Mouse (Mus musculus) liver, adult 2 months (tissue): Measurements from ENCODE around the gene Uaca. TPM values are rescaled to one million over a fixed set of nuclear protein-coding genes. Genes with fewer than 3 reads are reported as not detected.

Source experiments
- DNase-seq: peaks from one replicate; pipeline ENCODE4 v3.0.0-alpha.2; 2011; ENCODE audit warnings: low read depth, low spot score; ENCODE audit errors: extremely low read depth
- H3K27ac ChIP-seq: fragments of 200-500 bp; replicated peaks from 2 replicates; pipeline ENCODE4 v1.5.1; 2012; ENCODE audit warnings: low read depth, mild to moderate bottlenecking, control low read depth, inconsistent platforms, low read length; ENCODE audit not compliant: insufficient read depth
- H3K27me3 ChIP-seq: fragments of 200-500 bp; 2 replicates; pipeline ENCODE4 v1.6.1; 2012; ENCODE audit warnings: mild to moderate bottlenecking, moderate library complexity, low read length, inconsistent platforms; ENCODE audit not compliant: control insufficient read depth, insufficient read depth
- H3K36me3 ChIP-seq: fragments of 200-500 bp; 2 replicates; pipeline ENCODE4 v1.6.1; 2012; ENCODE audit warnings: low read length, inconsistent platforms; ENCODE audit not compliant: control insufficient read depth, insufficient read depth
- H3K4me1 ChIP-seq: fragments of 200-500 bp; 2 replicates; pipeline ENCODE4 v1.6.1; 2011; ENCODE audit warnings: low read length; ENCODE audit not compliant: control insufficient read depth, insufficient read depth
- H3K4me3 ChIP-seq: fragments of 200-500 bp; 2 replicates; pipeline ENCODE4 v1.5.1; 2011; ENCODE audit warnings: low read depth, mild to moderate bottlenecking, control low read depth, low read length, moderate library complexity; ENCODE audit not compliant: insufficient read depth
- H3K79me2 ChIP-seq: fragments of 200-500 bp; 2 replicates; pipeline ENCODE4 v1.6.1; 2012; ENCODE audit warnings: inconsistent platforms, mild to moderate bottlenecking, low read length, moderate library complexity; ENCODE audit not compliant: control insufficient read depth, insufficient read depth
- H3K9ac ChIP-seq: fragments of 200-500 bp; 2 replicates; pipeline ENCODE4 v1.6.1; 2012; ENCODE audit warnings: low read depth, mild to moderate bottlenecking, control low read depth, inconsistent platforms, low read length
- CTCF ChIP-seq: fragments of 200-500 bp; IDR thresholded peaks from 2 replicates; pipeline ENCODE4 v1.5.1; 2011; ENCODE audit warnings: low read depth, low read length, control low read depth
- POLR2A ChIP-seq: fragments of 200-500 bp; IDR thresholded peaks from 2 replicates; pipeline ENCODE4 v1.6.1; 2011; ENCODE audit warnings: low read length, control low read depth; ENCODE audit not compliant: insufficient read depth; ENCODE audit errors: extremely low read depth
- WGBS: fragments of 180-500 bp; shearing (Covaris S2); methylation state at CpG from one replicate; pipeline ENCODE4 v1.1.7; 2018; 5-methylcytosine and 5-hydroxymethylcytosine counted together
- polyA plus RNA-seq: library from polyadenylated mRNA; depleted of rRNA; stranded (reverse); fragments of >200 nt; gene quantifications from 2 replicates; pipeline ENCODE4 v1.2.3, GENCODE M21; 2012
- total RNA-seq: library from RNA; depleted of rRNA; stranded (reverse); fragments of >200 nt; gene quantifications from 2 replicates; pipeline ENCODE4 v1.2.3, GENCODE M21; 2014

Uaca gene
- total and polyA plus RNA-seq, 2 experiments, result 1.7 to 3.5 TPM

GRCm38 (mm10) chr9:60821501-60821900, 27.2 kb downstream of the Uaca start:
- H3K79me2 ChIP-seq, result no peaks in the 10 kb centered on the region; the same call in 1 of the 2 replicates

GRCm38 (mm10) chr9:60822681-60823080, 28.3 kb downstream of the Uaca start:
- no peak for TF ChIP-seq CTCF
- no peak for TF ChIP-seq POLR2A
- WGBS, result 87% methylated on average over 6 of the region's 6 CpGs

More at GRCm38 (mm10) chr9:60821501-60821900, 27.2 kb downstream of the Uaca start:
- Histone ChIP-seq H3K9ac (no peak overlapping the region), H3K4me1 (no peaks in the 10 kb centered on the region), H3K27ac (no peak overlapping the region), H3K36me3 (no peaks in the 10 kb centered on the region), H3K27me3 (no peaks in the 10 kb centered on the region), H3K4me3 (no peak overlapping the region)
- DNase-seq, result no peak
- TF ChIP-seq POLR2A (no peak), CTCF (no peak)
- 93% methylated on average over 4 of the region's 4 CpGs for WGBS

GRCm38 (mm10) chr9:60825506-60825905, 31.2 kb downstream of the Uaca start:
- Histone ChIP-seq H3K4me1 (no peaks in the 10 kb centered on the region), H3K36me3 (no peaks in the 10 kb centered on the region), H3K27ac (no peak overlapping the region), H3K27me3 (no peaks in the 10 kb centered on the region), H3K4me3 (no peak overlapping the region), H3K9ac (no peak overlapping the region), H3K79me2 (0 out of 2 replicates have a peak, but pooled peaks cover 2% of the 10 kb centered on the region)
- DNase-seq, result no peak
- TF ChIP-seq POLR2A, result no peak
- TF ChIP-seq CTCF, result no peak
- WGBS, result 96% methylated on average over 7 of the region's 7 CpGs

More at GRCm38 (mm10) chr9:60822681-60823080, 28.3 kb downstream of the Uaca start:
- Histone ChIP-seq H3K79me2 (peaks cover 1% of the 10 kb centered on the region; the same call in 1 of the 2 replicates), H3K4me1 (no peaks in the 10 kb centered on the region), H3K27me3 (no peaks in the 10 kb centered on the region), H3K27ac (no peak overlapping the region), H3K4me3 (no peak overlapping the region), H3K36me3 (no peaks in the 10 kb centered on the region), H3K9ac (no peak overlapping the region)
- DNase-seq, result no peak

- no peak for DNase-seq
- TF ChIP-seq CTCF (no peak), POLR2A (no peak)
These were observed 32.4 kb downstream of the Uaca start for GRCm38 (mm10) chr9:60826759-60827158.

GRCm38 (mm10) chr9:60828196-60828595, 33.9 kb downstream of the Uaca start:
- Histone ChIP-seq H3K36me3 (no peaks in the 10 kb centered on the region), H3K27ac (no peak overlapping the region), H3K4me1 (no peaks in the 10 kb centered on the region), H3K9ac (no peak overlapping the region), H3K4me3 (no peak overlapping the region), H3K27me3 (no peaks in the 10 kb centered on the region), H3K79me2 (peaks cover 2% of the 10 kb centered on the region; the same call in 1 of the 2 replicates)
- WGBS, result 77% methylated on average over 2 of the region's 2 CpGs
- no peak for TF ChIP-seq CTCF
- TF ChIP-seq POLR2A, result no peak
- no peak for DNase-seq

More at GRCm38 (mm10) chr9:60826759-60827158, 32.4 kb downstream of the Uaca start:
- Histone ChIP-seq H3K27ac (no peak overlapping the region), H3K4me3 (no peak overlapping the region), H3K79me2 (0 out of 2 replicates have a peak, but pooled peaks cover 2% of the 10 kb centered on the region), H3K36me3 (no peaks in the 10 kb centered on the region), H3K4me1 (no peaks in the 10 kb centered on the region), H3K9ac (no peak overlapping the region), H3K27me3 (no peaks in the 10 kb centered on the region)
- WGBS, result 86% methylated on average over 7 of the region's 7 CpGs

GRCm38 (mm10) chr9:60829610-60830009, 35.3 kb downstream of the Uaca start:
- TF ChIP-seq CTCF (no peak), POLR2A (no peak)
- 97% methylated on average over 4 of the region's 4 CpGs for WGBS
- H3K27ac ChIP-seq, result no peak overlapping the region

More at GRCm38 (mm10) chr9:60829610-60830009, 35.3 kb downstream of the Uaca start:
- H3K36me3 ChIP-seq, result no peaks in the 10 kb centered on the region
- no peak overlapping the region for H3K9ac ChIP-seq
- H3K4me1 ChIP-seq, result no peaks in the 10 kb centered on the region
- peaks cover 2% of the 10 kb centered on the region; the same call in 1 of the 2 replicates for H3K79me2 ChIP-seq
- DNase-seq, result no peak
- H3K4me3 ChIP-seq, result no peak overlapping the region
- no peaks in the 10 kb centered on the region for H3K27me3 ChIP-seq
